Mouse (Mus musculus): ENCODE results near the gene Olfr1287. TPM values are rescaled to one million over a fixed set of nuclear protein-coding genes. Genes with fewer than 3 reads are reported as not detected.

The Olfr1287 gene
- not detected in 2 replicates for polyA plus RNA-seq (2012; rRNA removed)

GRCm38 (mm10) chr2:111448842-111449241 lies at the start of gene Olfr1287:
Gene Olfr1287, plus strand, starts transcription at chr2:111449142.

GRCm38 (mm10) chr2:111422931-111423330 lies 26.0 kb upstream of the Olfr1287 start, which contains the start of gene Olfr1286:
Gene Olfr1286, minus strand, starts transcription at chr2:111423115.

GRCm38 (mm10) chr2:111473801-111474200 lies 24.9 kb downstream of the Olfr1287 start, which contains the start of gene Olfr1288:
Gene Olfr1288, plus strand, starts transcription at chr2:111474101.

GRCm38 (mm10) chr2:111480519-111480918 lies 31.6 kb downstream of the Olfr1287 start, which contains the start of gene Olfr1289:
Gene Olfr1289, plus strand, starts transcription at chr2:111480819.

GRCm38 (mm10) chr2:111493729-111494128 lies 44.8 kb downstream of the Olfr1287 start, which contains the start of gene Olfr1290:
Gene Olfr1290, minus strand, starts transcription at chr2:111493829.

GRCm38 (mm10) chr2:111496880-111497279 lies 47.9 kb downstream of the Olfr1287 start, which contains the start of gene Olfr1291-ps1:
Gene Olfr1291-ps1, plus strand, starts transcription at chr2:111497180.

Other genes with a start within 250 kb of the Olfr1287 start
- not detected in 2 replicates for gene 4930430A15Rik, start 219.5 kb upstream of the Olfr1287 start, polyA plus RNA-seq (2012; rRNA removed)
- not detected in 2 replicates for gene Olfr1275, start 213.9 kb upstream of the Olfr1287 start, polyA plus RNA-seq (2012; rRNA removed)
- not detected in 2 replicates for gene Olfr1276, start 194.6 kb upstream of the Olfr1287 start, polyA plus RNA-seq (2012; rRNA removed)
- gene Olfr1277, start 175.0 kb upstream of the Olfr1287 start, polyA plus RNA-seq (2012; rRNA removed), result not detected in 2 replicates
- gene Olfr1278, start 159.0 kb upstream of the Olfr1287 start, polyA plus RNA-seq (2012; rRNA removed), result not detected in 2 replicates
- not detected in 2 replicates for gene Olfr1279, start 148.5 kb upstream of the Olfr1287 start, polyA plus RNA-seq (2012; rRNA removed)
- not detected in 2 replicates for gene Olfr1280, start 135.1 kb upstream of the Olfr1287 start, polyA plus RNA-seq (2012; rRNA removed)
- not detected in 2 replicates for gene Olfr1281, start 122.6 kb upstream of the Olfr1287 start, polyA plus RNA-seq (2012; rRNA removed)
- not detected in 2 replicates for gene Olfr1282, start 113.1 kb upstream of the Olfr1287 start, polyA plus RNA-seq (2012; rRNA removed)
- gene Olfr1283, start 82.4 kb upstream of the Olfr1287 start, polyA plus RNA-seq (2012; rRNA removed), result not detected in 2 replicates
- gene Olfr1284, start 73.6 kb upstream of the Olfr1287 start, polyA plus RNA-seq (2012; rRNA removed), result not detected in 2 replicates
- gene Olfr1286, start 26.0 kb upstream of the Olfr1287 start, polyA plus RNA-seq (2012; rRNA removed), result not detected in 2 replicates
- gene Olfr1288, start 25.0 kb downstream of the Olfr1287 start, polyA plus RNA-seq (2012; rRNA removed), result not detected in 2 replicates
- not detected in 2 replicates for gene Olfr1289, start 31.7 kb downstream of the Olfr1287 start, polyA plus RNA-seq (2012; rRNA removed)
- not detected in 2 replicates for gene Olfr1290, start 44.7 kb downstream of the Olfr1287 start, polyA plus RNA-seq (2012; rRNA removed)
- gene Olfr1291-ps1, start 48.0 kb downstream of the Olfr1287 start, polyA plus RNA-seq (2012; rRNA removed), result not detected in 2 replicates
- not detected in 2 replicates for gene Olfr1293-ps, start 76.1 kb downstream of the Olfr1287 start, polyA plus RNA-seq (2012; rRNA removed)
- gene Olfr1294, start 91.1 kb downstream of the Olfr1287 start, polyA plus RNA-seq (2012; rRNA removed), result not detected in 2 replicates
- gene Olfr1295, start 120.5 kb downstream of the Olfr1287 start, polyA plus RNA-seq (2012; rRNA removed), result not detected in 2 replicates
- gene Olfr1297, start 177.4 kb downstream of the Olfr1287 start, polyA plus RNA-seq (2012; rRNA removed), result not detected in 2 replicates
- gene Olfr1298, start 200.1 kb downstream of the Olfr1287 start, polyA plus RNA-seq (2012; rRNA removed), result not detected in 2 replicates
- not detected in 2 replicates for gene Olfr1299, start 212.3 kb downstream of the Olfr1287 start, polyA plus RNA-seq (2012; rRNA removed)